Mouse (Mus musculus) gastrocnemius, postnatal 4 days (tissue): ENCODE results near the gene Atf5. TPM values are rescaled to one million over a fixed set of nuclear protein-coding genes. Genes with fewer than 3 reads are reported as not detected.

Experiments
- DNase-seq, 2 experiments: peaks; one replicate each; pipeline ENCODE4 v3.0.0; 2021 to 2022; ENCODE audit warnings: low spot score in 2 of 2, mixed read lengths in 2 of 2
- total RNA-seq, 2 experiments: library from RNA; stranded (reverse); gene quantifications; 2 replicates each; pipeline ENCODE4 v1.2.3; 2021

The Atf5 gene
- total RNA-seq, 2 experiments from 2014 or later = 55.6 to 62.2 TPM

- no peak for DNase-seq
These were observed 34.5 kb upstream of the Atf5 start for GRCm38 (mm10) chr7:44850789-44851624.

GRCm38 (mm10) chr7:44850146-44850545 is 33.7 kb upstream of the Atf5 start:
- peak; percentile 63 to 86 for DNase-seq

GRCm38 (mm10) chr7:44849416-44850111 is 33.1 kb upstream of the Atf5 start:
- peak; percentile 74 to 89 for DNase-seq

- DNase-seq = peak; percentile 98
These were observed 32.3 kb upstream of the Atf5 start, which contains the start of the genes Akt1s1 and Tbc1d17 for GRCm38 (mm10) chr7:44848561-44849415. Akt1s1 (plus strand) TSS chr7:44848991. Tbc1d17 (minus strand) TSS chr7:44849079.

GRCm38 (mm10) chr7:44847772-44848171 is 31.3 kb upstream of the Atf5 start:
- no peak for DNase-seq

GRCm38 (mm10) chr7:44846804-44847203 is 30.3 kb upstream of the Atf5 start:
- DNase-seq = no peak

GRCm38 (mm10) chr7:44845006-44845405 is 28.5 kb upstream of the Atf5 start:
- no peak for DNase-seq

- DNase-seq = no peak
These were observed 25.5 kb upstream of the Atf5 start for GRCm38 (mm10) chr7:44841825-44842463.

GRCm38 (mm10) chr7:44840426-44840825 is 24.0 kb upstream of the Atf5 start:
- no peak for DNase-seq

GRCm38 (mm10) chr7:44839491-44840191 is 23.2 kb upstream of the Atf5 start:
- DNase-seq = peak in 1 of 2 experiments; percentile 63

- no peak for DNase-seq
These were observed 22.7 kb upstream of the Atf5 start for GRCm38 (mm10) chr7:44839171-44839490.

GRCm38 (mm10) chr7:44838073-44838472 is 21.6 kb upstream of the Atf5 start:
- DNase-seq = no peak

- DNase-seq = no peak
These were observed 20.1 kb upstream of the Atf5 start for GRCm38 (mm10) chr7:44836423-44837053.

GRCm38 (mm10) chr7:44836016-44836404 is 19.6 kb upstream of the Atf5 start:
- no peak for DNase-seq

GRCm38 (mm10) chr7:44835373-44836015 is 19.0 kb upstream of the Atf5 start:
- DNase-seq = no peak

- DNase-seq = no peak
These were observed 16.3 kb upstream of the Atf5 start for GRCm38 (mm10) chr7:44832763-44833162.

GRCm38 (mm10) chr7:44828706-44829105 is 12.2 kb upstream of the Atf5 start:
- no peak for DNase-seq

GRCm38 (mm10) chr7:44826771-44827170 is 10.3 kb upstream of the Atf5 start:
- no peak for DNase-seq

GRCm38 (mm10) chr7:44824872-44825271 is 8.4 kb upstream of the Atf5 start:
- peak in 1 of 2 experiments; percentile 80 for DNase-seq
